Mouse (Mus musculus) ovary, adult 18-20 months (tissue): ENCODE data around the gene 4930519G04Rik.
A peak's percentile ranks its signal among the peaks of the same experiment; 100 is the strongest.
"Not testable (repeated sequence)": the region's sequence is repeated elsewhere in the genome, so short reads cannot be mapped to it uniquely, and the experiment has no call there.

Experiments
- DNase-seq: peaks from one replicate; pipeline ENCODE4 v3.0.0; 2022; ENCODE audit warnings: low spot score, mixed read lengths

Gene 4930519G04Rik

GRCm38 (mm10) chr5:114853364-114853763, at the start of gene 4930519G04Rik:
TSS of gene 4930519G04Rik (plus strand) at chr5:114853664.
- DNase-seq = not testable (repeated sequence)

DNA sequence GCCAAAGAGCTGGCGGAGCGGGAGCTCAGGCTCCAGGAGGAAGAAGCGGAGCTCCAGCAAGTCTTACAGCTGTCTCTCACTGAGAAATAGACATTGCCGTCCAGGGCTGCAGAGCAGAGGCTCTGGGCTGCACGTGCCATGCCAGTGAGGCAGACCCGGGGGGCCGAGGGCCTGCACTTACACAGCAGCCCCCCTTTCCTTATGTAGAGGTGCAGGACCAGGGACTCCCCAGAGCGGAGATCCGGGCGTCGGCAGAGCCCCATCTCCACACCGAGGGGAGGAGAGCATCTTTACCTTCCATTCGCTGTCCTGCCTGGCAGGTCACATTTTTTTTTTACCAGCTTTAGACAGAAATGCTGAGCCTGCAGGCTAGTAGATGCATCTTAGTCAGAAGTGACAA, 49.1 kb upstream of the 4930519G04Rik start:
- DNase-seq = no peak

- no peak for DNase-seq
These were observed 48.5 kb upstream of the 4930519G04Rik start for GRCm38 (mm10) chr5:114804958-114805357.

DNA sequence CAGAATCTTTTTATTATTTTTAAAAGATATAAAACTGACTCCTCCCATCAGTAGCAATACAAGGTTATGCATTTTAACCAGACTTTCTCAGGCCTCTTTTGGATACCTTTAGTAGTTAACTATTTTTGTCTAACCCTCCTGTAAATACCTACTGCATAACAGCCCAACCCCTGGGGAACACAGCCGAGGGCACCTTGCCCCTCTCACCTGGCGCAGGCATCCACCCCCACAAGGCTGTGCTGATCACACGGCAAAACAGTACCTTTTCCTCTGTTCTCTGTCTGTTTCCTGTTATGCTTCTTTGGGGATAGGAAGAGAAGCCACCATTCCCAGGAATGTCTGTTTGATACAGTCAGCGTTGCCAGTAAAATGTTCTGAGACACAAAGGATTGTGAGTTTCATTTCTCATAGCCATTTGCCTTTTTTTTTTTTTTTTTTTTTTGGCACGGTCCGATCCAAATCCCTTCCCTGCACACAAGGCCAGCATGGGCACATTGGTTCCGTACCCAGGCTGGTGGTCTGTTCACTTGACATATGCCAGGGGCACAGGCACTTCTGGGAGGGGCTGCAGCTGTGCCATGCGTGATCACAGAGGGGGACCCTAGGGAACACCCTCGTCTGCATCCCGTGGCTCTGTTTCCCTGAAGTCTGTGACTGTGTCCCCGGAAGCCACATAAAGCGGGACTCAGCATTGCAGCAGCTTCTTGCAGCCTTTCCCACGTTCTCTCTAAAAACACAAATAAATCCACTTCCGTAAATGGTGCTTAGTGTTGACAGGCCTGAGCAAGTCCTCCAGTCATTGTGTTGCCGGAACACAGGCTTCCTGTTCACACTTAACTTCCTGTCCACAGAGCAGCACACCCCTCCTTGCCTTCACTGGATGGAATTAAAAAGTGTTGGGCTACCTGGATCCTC, 47.8 kb upstream of the 4930519G04Rik start:
- DNase-seq = no peak

DNA sequence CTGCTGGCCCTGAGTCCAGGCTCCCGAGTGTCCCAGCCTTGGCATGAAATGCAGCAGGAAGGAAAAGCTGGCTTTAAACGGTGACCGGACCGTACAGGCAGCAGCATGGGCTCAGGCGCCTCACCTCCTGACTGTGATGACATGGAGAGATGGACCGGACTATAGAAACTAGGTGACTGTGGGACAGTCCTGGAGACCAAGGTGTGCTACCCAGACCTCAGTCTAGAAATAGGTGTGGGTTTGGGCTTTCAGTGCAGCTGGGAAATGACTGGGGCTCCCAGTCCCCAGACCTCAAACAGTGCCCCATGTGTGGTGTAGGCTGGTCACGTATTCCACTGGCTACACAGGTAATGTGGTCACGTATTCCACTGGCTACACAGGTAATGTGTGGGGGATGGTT, 46.8 kb upstream of the 4930519G04Rik start:
- DNase-seq = no peak

GRCm38 (mm10) chr5:114807063-114807462, 46.4 kb upstream of the 4930519G04Rik start:
- DNase-seq = no peak

DNA sequence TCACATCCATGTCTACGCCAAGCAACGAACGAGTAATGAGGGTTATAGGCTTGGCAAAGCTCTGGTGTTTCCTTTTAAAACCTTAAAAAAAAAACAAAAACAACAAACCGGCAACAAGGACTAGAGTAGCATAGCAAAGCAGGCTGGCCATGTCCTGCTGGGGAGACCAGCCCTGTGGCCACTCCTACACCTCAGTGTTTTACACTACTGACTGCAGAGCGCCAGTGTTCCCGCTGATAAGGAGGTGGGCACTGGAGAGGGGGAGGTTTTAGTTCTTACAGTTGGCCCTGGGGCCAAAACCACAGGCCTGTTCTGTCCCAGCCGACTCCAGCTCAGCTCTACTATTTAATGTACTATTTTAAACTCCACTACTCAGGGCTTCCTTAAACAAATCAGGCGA, 46.0 kb upstream of the 4930519G04Rik start:
- DNase-seq = peak; percentile 44

DNA sequence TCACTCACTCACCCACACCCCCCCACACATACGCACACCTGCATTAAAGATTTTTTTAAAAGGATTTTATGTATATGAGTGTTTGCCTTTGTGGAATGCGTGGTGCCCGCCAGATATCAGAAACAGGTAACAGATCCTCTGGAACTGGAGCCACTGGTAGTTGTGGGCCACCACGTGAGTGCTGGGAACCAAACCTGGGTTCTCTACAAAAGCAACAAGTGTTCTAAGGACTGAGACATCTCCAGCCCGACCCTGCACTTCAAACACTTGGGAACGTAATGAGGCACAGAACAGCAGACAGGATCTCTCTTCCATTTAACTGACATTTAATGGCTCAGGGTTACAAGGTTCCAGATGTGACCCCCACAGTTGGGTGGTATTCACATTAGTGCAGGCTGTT, 45.6 kb upstream of the 4930519G04Rik start:
- DNase-seq = no peak

DNA sequence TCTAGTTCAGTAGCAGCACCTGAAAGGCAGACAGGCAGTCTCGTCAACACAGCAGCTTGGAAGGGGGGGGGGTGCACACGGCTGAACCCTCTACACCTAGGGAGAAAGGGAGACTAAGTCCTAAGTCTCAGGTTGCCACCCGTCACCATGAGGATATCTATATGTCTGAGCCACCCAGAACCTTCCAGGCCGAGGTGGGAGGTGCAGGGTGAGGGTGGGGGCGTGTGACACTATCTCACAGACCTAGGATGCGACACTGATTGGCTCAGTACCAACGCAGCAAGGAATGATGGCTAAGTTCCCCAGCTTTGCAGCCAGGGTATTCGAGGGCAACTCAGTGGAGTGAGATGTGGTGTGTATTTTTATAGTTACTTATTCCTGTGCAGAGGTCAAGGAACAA, 45.1 kb upstream of the 4930519G04Rik start:
- no peak for DNase-seq

DNA sequence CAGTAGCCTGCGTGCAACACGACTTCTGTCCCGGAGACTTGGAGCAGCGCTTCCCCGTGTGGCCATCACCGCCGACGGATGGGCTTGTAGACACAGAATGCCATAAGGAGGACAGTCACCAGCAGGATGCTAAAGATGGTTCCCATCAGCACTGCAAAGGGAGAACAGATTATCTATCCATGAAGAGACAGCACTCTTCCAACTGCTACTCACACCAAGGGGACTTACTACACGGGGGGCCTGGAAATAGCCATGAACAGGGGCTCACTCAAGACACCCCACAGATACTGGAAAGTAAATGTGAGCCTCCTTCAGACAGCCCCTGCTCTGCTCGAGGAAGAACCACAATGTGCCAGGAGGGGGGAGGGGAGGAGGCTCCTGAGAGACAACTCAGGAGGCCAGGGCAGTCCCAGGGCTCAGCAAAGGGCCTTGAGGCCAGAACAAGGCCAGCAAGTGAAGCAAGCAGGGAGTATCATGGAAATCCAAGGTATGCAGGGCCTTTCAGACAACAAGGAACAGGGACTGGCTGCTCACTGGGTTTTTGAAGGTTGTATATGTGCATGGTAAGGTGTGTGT, 44.2 kb upstream of the 4930519G04Rik start:
- peak; percentile 63 for DNase-seq

GRCm38 (mm10) chr5:114809826-114810225, 43.6 kb upstream of the 4930519G04Rik start:
- no peak for DNase-seq

DNA sequence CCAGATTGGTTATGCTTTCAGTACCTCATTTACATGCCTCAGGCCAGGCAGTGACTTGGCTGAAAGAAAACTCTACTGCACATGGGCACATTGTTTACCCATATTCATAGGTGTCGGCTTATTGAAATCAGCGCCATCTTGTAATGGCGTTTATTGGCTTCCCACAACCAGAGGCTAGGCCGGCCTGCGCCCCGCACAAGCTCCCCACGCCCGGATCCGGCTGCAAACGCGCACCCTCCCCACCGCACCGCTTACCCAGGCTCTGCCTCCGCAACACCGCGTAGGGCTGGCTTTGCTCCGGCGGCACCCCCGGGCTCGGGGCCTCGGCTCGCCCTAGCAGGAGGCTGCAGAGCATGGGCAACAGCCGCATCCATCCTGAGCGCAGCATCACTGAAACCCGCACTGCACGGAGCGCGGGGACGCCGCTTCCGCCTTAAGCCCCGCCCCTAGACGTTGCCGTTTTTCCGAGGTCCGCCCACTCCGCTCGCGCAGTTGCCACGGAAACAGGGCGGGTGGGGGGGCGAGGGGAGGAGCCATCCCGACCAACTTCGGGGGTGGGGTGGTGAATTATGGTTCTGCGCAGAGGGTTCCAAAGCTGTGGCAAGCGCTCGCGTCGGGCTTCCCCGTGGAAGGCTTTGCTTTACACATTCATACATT, 39.8 kb upstream of the 4930519G04Rik start:
- peak; percentile 81 for DNase-seq

GRCm38 (mm10) chr5:114816599-114816998, 36.9 kb upstream of the 4930519G04Rik start:
- no peak for DNase-seq

- no peak for DNase-seq
These were observed 35.3 kb upstream of the 4930519G04Rik start for GRCm38 (mm10) chr5:114818124-114818523.

DNA sequence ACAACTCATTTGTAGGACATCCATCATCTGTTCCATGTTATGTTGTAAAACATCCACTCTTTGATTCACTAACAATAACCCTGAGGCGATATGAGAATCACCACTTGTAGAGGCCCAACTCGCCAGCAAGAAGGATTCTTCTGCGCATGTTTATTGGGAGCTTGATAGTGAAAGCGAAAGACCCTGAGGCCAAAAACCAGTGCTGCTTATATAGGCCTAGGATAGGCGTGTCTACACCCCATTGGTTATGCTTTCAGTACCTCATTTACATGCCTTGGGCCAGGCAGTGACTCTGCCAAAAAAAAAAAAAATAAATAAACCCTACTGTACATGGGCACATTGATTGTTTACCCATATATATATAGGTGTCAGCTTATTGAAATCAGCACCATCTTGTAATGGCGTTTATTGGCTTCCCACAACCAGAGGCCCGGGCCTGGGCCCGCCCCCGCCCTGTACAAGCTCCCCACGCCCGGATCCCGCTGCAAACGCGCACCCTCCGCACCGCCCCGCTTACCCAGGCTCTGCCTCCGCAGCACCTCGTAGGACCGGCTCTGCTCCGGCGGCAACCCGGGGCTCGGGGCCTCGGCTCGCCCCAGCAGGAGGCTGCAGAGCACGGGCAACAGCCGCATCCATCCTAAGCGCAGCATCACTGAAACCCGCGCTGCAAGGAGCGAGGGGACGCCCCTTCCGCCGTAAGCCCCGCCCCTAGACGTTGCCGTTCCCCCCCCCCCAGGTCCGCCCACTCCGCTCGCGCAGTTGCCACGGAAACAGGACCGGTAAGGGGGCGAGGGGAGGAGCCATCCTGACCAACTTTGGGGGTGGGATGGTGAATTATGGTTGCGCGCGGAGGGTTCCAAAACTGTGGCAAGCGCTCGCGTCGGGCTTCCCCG, 30.4 kb upstream of the 4930519G04Rik start, which contains the start of gene 1500011B03Rik:
1500011B03Rik (minus strand) TSS at position 673 of the 893 bp plus-strand sequence.
- DNase-seq = peak; percentile 49

GRCm38 (mm10) chr5:114824197-114824596, 29.3 kb upstream of the 4930519G04Rik start:
- DNase-seq = no peak

- DNase-seq = peak; percentile 40
These were observed 27.3 kb upstream of the 4930519G04Rik start for GRCm38 (mm10) chr5:114825978-114826691.

GRCm38 (mm10) chr5:114827427-114827826, 26.0 kb upstream of the 4930519G04Rik start:
- no peak for DNase-seq

- DNase-seq = no peak
These were observed 23.7 kb upstream of the 4930519G04Rik start for GRCm38 (mm10) chr5:114829740-114830139.

DNA sequence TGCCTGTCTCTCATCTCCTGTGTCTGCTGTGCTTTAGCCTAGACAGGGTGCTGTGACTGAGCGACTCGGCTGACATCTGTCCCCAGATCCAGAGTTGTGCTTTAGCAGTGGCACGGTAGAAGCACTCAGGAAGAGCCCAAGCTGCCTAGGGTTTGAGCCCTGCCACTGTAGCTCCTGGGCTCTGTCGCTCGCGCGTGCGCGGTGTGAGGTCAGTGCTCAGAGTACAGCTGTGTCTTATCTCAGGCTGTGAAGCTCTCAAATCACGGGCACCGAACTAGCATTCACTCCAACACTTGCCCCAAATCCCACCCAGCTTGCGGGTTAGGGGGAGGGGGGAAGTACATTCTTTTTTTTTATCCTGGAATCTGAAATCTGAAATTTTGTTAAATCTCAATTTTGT, 16.6 kb upstream of the 4930519G04Rik start:
- DNase-seq = no peak

- not testable (repeated sequence) for DNase-seq
These were observed 13.0 kb upstream of the 4930519G04Rik start for GRCm38 (mm10) chr5:114840481-114840880.
